Mouse (Mus musculus) MEL (cell line): Measurements from ENCODE around the gene Gsap.

Experiments used
- NELFE ChIP-seq: IDR thresholded peaks from 2 replicates; pipeline ENCODE4 v1.6.1; 2011; ENCODE audit warnings: low read depth, low read length, improper control_type of control experiment
- UBTF ChIP-seq: IDR thresholded peaks from 2 replicates; pipeline ENCODE4 v1.6.1; 2012; ENCODE audit warnings: low read depth, mild to moderate bottlenecking, inconsistent platforms, low read length, improper control_type of control experiment, moderate library complexity, borderline replicate concordance; ENCODE audit not compliant: insufficient read depth

GRCm38 (mm10) chr5:21265049-21265448 is 79.0 kb downstream of the Gsap start:
- TF ChIP-seq NELFE (no peak), UBTF (no peak)
